Mouse (Mus musculus) thymus, adult 2 months (tissue): ENCODE results near the gene Evx2.

ENCODE experiments used
- CTCF ChIP-seq: fragments of 200-500 bp; IDR thresholded peaks from 2 replicates; pipeline ENCODE4 v1.5.1; 2012; ENCODE audit warnings: mild to moderate bottlenecking, control low read depth, low read length, moderate library complexity, borderline replicate concordance; ENCODE audit not compliant: control insufficient read depth, poor library complexity, insufficient read depth; ENCODE audit errors: extremely low read depth
- POLR2A ChIP-seq: fragments of 200-500 bp; IDR thresholded peaks from 2 replicates; pipeline ENCODE4 v1.6.1; 2012; ENCODE audit warnings: mild to moderate bottlenecking, low read length, control low read depth, moderate library complexity; ENCODE audit not compliant: control insufficient read depth, poor library complexity, insufficient read depth; ENCODE audit errors: extremely low read depth

GRCm38 (mm10) chr2:74704999-74705466, 45.7 kb upstream of the Evx2 start:
- no peak for TF ChIP-seq POLR2A
- TF ChIP-seq CTCF = no peak
